16 mouse cellular contexts compared by ENCODE assay signal in genomic region chr7:58870661-58871060, GRCm38 (mm10).
DNase-seq lines count a peak whose midpoint lies in the region; ATAC-seq and TF ChIP-seq lines count a peak whose summit lies in the region.
"Had no signal": no experiment of that assay in that cellular context is flagged by ENCODE, and none has a peak within 500 bp of the region (broad histone marks: within the 10 kb centered on the region; RNA-seq: fewer than 3 reads in every experiment).

No protein-coding gene starts in this region.

- intact Hi-C loops in heart, adult 2 months (cut with DNase I), result loop anchor here (10.0 kb wide), 1 partner anchor 286 kb away; no protein-coding TSS in a partner anchor

- TF ChIP-seq EP300 in heart, adult 2 months (IDR thresholded peaks at IDR 0.05; ENCODE audit: insufficient read depth, low read depth, low read length), result no peak

- peak; percentile 61 for TF ChIP-seq CTCF in heart, adult 2 months (IDR thresholded peaks at IDR 0.05)
- TF ChIP-seq CTCF in lung, embryonic 14.5 days (IDR thresholded peaks at IDR 0.05; ENCODE audit: low read depth), result peak; percentile 20
- peak; percentile 9; the same call in 1 of the 2 replicates for TF ChIP-seq CTCF in brain, embryonic 14.5 days (IDR thresholded peaks at IDR 0.05; ENCODE audit: borderline replicate concordance, extremely low read depth, insufficient read depth, insufficient read length)

- no peak overlapping the region for H3K4me2 ChIP-seq in lung, embryonic 14.5 days
- H3K4me2 ChIP-seq: heart, embryonic 13.5 days; hindbrain, embryonic 12.5 days had no signal

- H3K36me3 ChIP-seq in heart, adult 2 months (ENCODE audit: control insufficient read depth, insufficient read depth, low read length), result no peaks in the 10 kb centered on the region
- no peaks in the 10 kb centered on the region for H3K36me3 ChIP-seq in heart, embryonic 10.5 days
- H3K36me3 ChIP-seq in lung, embryonic 14.5 days (ENCODE audit: insufficient read depth), result no peaks in the 10 kb centered on the region
- H3K36me3 ChIP-seq: G1E; heart, embryonic 13.5 days; hindbrain, embryonic 12.5 days; limb, embryonic 10.5 days had no signal

- H3K79me2 ChIP-seq in heart, adult 2 months (replicated peaks; ENCODE audit: control insufficient read depth, insufficient read depth, low read length), result no peaks in the 10 kb centered on the region

- no peaks in the 10 kb centered on the region for H3K4me1 ChIP-seq in heart, adult 2 months (ENCODE audit: control insufficient read depth, insufficient read depth, low read length)
- H3K4me1 ChIP-seq in heart, embryonic 10.5 days, result no peaks in the 10 kb centered on the region
- H3K4me1 ChIP-seq in lung, embryonic 14.5 days (ENCODE audit: insufficient read depth), result no peaks in the 10 kb centered on the region
- H3K4me1 ChIP-seq: heart, embryonic 13.5 days; hindbrain, embryonic 12.5 days; limb, embryonic 10.5 days had no signal

- peak; percentile 2 for DNase-seq in CD4-positive, CD25-positive, alpha-beta regulatory T cell, adult 2 months (ENCODE audit: low read depth, low spot score)
- no peak for DNase-seq in heart, adult 2 months
- no peak for DNase-seq in heart, embryonic 10.5 days (ENCODE audit: low spot score)
- DNase-seq in lung, embryonic 14.5 days, result peak; percentile 4
- DNase-seq in lung, adult 18-20 months, result no peak
- DNase-seq in brain, embryonic 14.5 days (ENCODE audit: low read depth), result peak; percentile 22
- DNase-seq in thymus, postnatal 4 days, result no peak
- DNase-seq: cerebellum, adult 11 months; kidney, adult 8-10 months; layer of hippocampus, adult 9-11 months; spleen, adult 18-20 months had no signal

- 50% methylated on average over 1 of the region's 1 CpGs for WGBS in heart, adult 2 months
- 67% methylated on average over 1 of the region's 1 CpGs for WGBS in heart, embryonic 10.5 days
- WGBS in lung, embryonic 14.5 days, result 71% methylated on average over 1 of the region's 1 CpGs

- no peak overlapping the region for H3K27ac ChIP-seq in heart, adult 2 months
- H3K27ac ChIP-seq in heart, embryonic 10.5 days, result no peak overlapping the region
- H3K27ac ChIP-seq in lung, embryonic 14.5 days (ENCODE audit: low read depth), result no peak overlapping the region
- H3K27ac ChIP-seq: heart, embryonic 13.5 days; hindbrain, embryonic 12.5 days; limb, embryonic 10.5 days had no signal

- TF ChIP-seq POLR2A in heart, adult 2 months (IDR thresholded peaks at IDR 0.05; ENCODE audit: insufficient read depth, low read depth, low read length), result no peak
- TF ChIP-seq POLR2A in brain, embryonic 14.5 days (IDR thresholded peaks at IDR 0.05; ENCODE audit: borderline replicate concordance, extremely low read depth, insufficient read depth, insufficient read length, poor library complexity, severe bottlenecking), result no peak

- H3K9me3 ChIP-seq in heart, embryonic 10.5 days, result no peaks in the 10 kb centered on the region
- H3K9me3 ChIP-seq in lung, embryonic 14.5 days (ENCODE audit: low read depth, low read length), result no peaks in the 10 kb centered on the region
- H3K9me3 ChIP-seq: heart, embryonic 13.5 days; hindbrain, embryonic 12.5 days; limb, embryonic 10.5 days had no signal

- no peak overlapping the region for H3K4me3 ChIP-seq in heart, adult 2 months
- H3K4me3 ChIP-seq in heart, embryonic 10.5 days, result no peak overlapping the region
- H3K4me3 ChIP-seq in lung, embryonic 14.5 days (ENCODE audit: low read depth, low read length), result no peak overlapping the region
- H3K4me3 ChIP-seq: heart, embryonic 13.5 days; hindbrain, embryonic 12.5 days; limb, embryonic 10.5 days had no signal

- H3K27me3 ChIP-seq in heart, adult 2 months (ENCODE audit: control insufficient read depth, insufficient read depth, low read length), result no peaks in the 10 kb centered on the region
- no peaks in the 10 kb centered on the region for H3K27me3 ChIP-seq in heart, embryonic 10.5 days (ENCODE audit: insufficient read depth, poor library complexity, severe bottlenecking)
- H3K27me3 ChIP-seq in lung, embryonic 14.5 days (ENCODE audit: insufficient read depth, low read length), result no peaks in the 10 kb centered on the region
- H3K27me3 ChIP-seq: heart, embryonic 13.5 days; hindbrain, embryonic 12.5 days had no signal

- no peak overlapping the region for H3K9ac ChIP-seq in heart, adult 2 months (ENCODE audit: low read depth, low read length)
- no peak overlapping the region for H3K9ac ChIP-seq in lung, embryonic 14.5 days
- H3K9ac ChIP-seq: heart, embryonic 13.5 days; hindbrain, embryonic 12.5 days had no signal

- ATAC-seq in CD4-positive, CD25-positive, alpha-beta regulatory T cell, adult 4 months, result no peak
- no peak for ATAC-seq in lung, embryonic 14.5 days (ENCODE audit: insufficient read depth)

Comparison
In these comparisons a context has a peak if more than half of its experiments do, and no peak if none do; other contexts are left out.
1. DNase-seq: peak in CD4-positive, CD25-positive, alpha-beta regulatory T cell, adult 2 months (single experiment), lung, embryonic 14.5 days (single experiment) and brain, embryonic 14.5 days (single experiment); none in heart, adult 2 months (0 of 2), heart, embryonic 10.5 days (single experiment), lung, adult 18-20 months (0 of 2) and thymus, postnatal 4 days (single experiment).
2. CTCF ChIP-seq: peak in every context shown above with its lines; median percentile 61 in heart, adult 2 months; 20 in lung, embryonic 14.5 days; 9 in brain, embryonic 14.5 days.